Mouse (Mus musculus) C2C12 (cell line): ENCODE data around the gene Lmx1b. TPM values are rescaled to one million over a fixed set of nuclear protein-coding genes. Genes with fewer than 3 reads are reported as not detected.

Source experiments
- H3K27me3 ChIP-seq: one replicate; pipeline ENCODE4 v1.6.1; 2011; ENCODE audit not compliant: control insufficient read depth, insufficient read depth, insufficient read length
- H3K36me3 ChIP-seq: one replicate; pipeline ENCODE4 v1.6.1; 2011; ENCODE audit not compliant: control insufficient read depth, insufficient read depth
- H3K4me3 ChIP-seq: one replicate; pipeline ENCODE4 v1.5.1; 2011; ENCODE audit warnings: mild to moderate bottlenecking, control low read depth; ENCODE audit not compliant: poor library complexity, insufficient read depth, severe bottlenecking
- H3K79me2 ChIP-seq: one replicate; pipeline ENCODE4 v1.6.1; 2011; ENCODE audit not compliant: control insufficient read depth, insufficient read depth
- H3K79me3 ChIP-seq: one replicate; pipeline ENCODE4 v1.6.1; 2011; ENCODE audit warnings: low read depth, control low read depth
- H3ac ChIP-seq: one replicate; pipeline ENCODE3; 2011; ENCODE audit warnings: low read depth; ENCODE audit not compliant: control insufficient read depth, insufficient read length
- CEBPB ChIP-seq: IDR thresholded peaks from one replicate; pipeline ENCODE4 v1.6.1; 2011; ENCODE audit warnings: low read depth, mild to moderate bottlenecking, control low read depth, moderate library complexity
- CTCF ChIP-seq: IDR thresholded peaks from one replicate; pipeline ENCODE4 v1.5.1; 2011; ENCODE audit not compliant: control insufficient read depth, insufficient read depth, insufficient read length
- FOSL1 ChIP-seq: IDR thresholded peaks from one replicate; pipeline ENCODE4 v1.8.0; 2011; ENCODE audit warnings: mild to moderate bottlenecking, low read length; ENCODE audit not compliant: poor library complexity, insufficient read depth, severe bottlenecking
- MAX ChIP-seq: IDR thresholded peaks from one replicate; pipeline ENCODE4 v1.6.1; 2011; ENCODE audit warnings: mild to moderate bottlenecking, control low read depth
- MYOD1 ChIP-seq: IDR thresholded peaks from one replicate; pipeline ENCODE4 v1.6.1; 2011; ENCODE audit warnings: low read depth; ENCODE audit not compliant: control insufficient read depth, insufficient read length
- MYOG ChIP-seq: IDR thresholded peaks from one replicate; pipeline ENCODE4 v1.6.1; 2011; ENCODE audit not compliant: control insufficient read depth, insufficient read length; ENCODE audit errors: extremely low read depth
- USF1 ChIP-seq: IDR thresholded peaks from one replicate; pipeline ENCODE4 v1.6.1; 2011; ENCODE audit warnings: low read depth, mild to moderate bottlenecking, control low read depth, moderate library complexity
- polyA plus RNA-seq: library from polyadenylated mRNA; unstranded; fragments of >200 nt; fragmentation: generic; extraction: Trizol; gene quantifications from one replicate; pipeline ENCODE4 v1.2.1, GENCODE M21; 2012; ENCODE audit warnings: missing spikeins

Lmx1b gene
- polyA plus RNA-seq, 1 experiment: not detected

- Histone ChIP-seq H3K79me3 (no peaks in the 10 kb centered on the region), H3K79me2 (no peaks in the 10 kb centered on the region), H3K27me3 (peaks cover 73% of the 10 kb centered on the region), H3ac (no peak overlapping the region), H3K4me3 (no peak overlapping the region), H3K36me3 (no peaks in the 10 kb centered on the region)
- TF ChIP-seq MYOG: no peak
- TF ChIP-seq MAX: no peak
- no peak for TF ChIP-seq CTCF
- no peak for TF ChIP-seq FOSL1
- no peak for TF ChIP-seq CEBPB
- no peak for TF ChIP-seq USF1
- no peak for TF ChIP-seq MYOD1
Observed at GRCm38 (mm10) chr2:33542696-33543428, 97.4 kb downstream of the Lmx1b start.

- H3K79me2 ChIP-seq: no peaks in the 10 kb centered on the region
- no peak for TF ChIP-seq MAX
- no peak for TF ChIP-seq USF1
- no peak for TF ChIP-seq CEBPB
- H3K36me3 ChIP-seq: no peaks in the 10 kb centered on the region
- H3K4me3 ChIP-seq: no peak overlapping the region
- H3ac ChIP-seq: no peak overlapping the region
- H3K79me3 ChIP-seq: no peaks in the 10 kb centered on the region
- H3K27me3 ChIP-seq: peaks cover 3% of the 10 kb centered on the region
Observed at GRCm38 (mm10) chr2:33525274-33526055, 114.8 kb downstream of the Lmx1b start.

GRCm38 (mm10) chr2:33515856-33516255 lies 124.5 kb downstream of the Lmx1b start:
- H3K79me2 ChIP-seq: no peaks in the 10 kb centered on the region
- no peaks in the 10 kb centered on the region for H3K79me3 ChIP-seq
- H3K27me3 ChIP-seq: peaks cover 33% of the 10 kb centered on the region
- no peak overlapping the region for H3ac ChIP-seq
- TF ChIP-seq MYOG: no peak
- TF ChIP-seq FOSL1: no peak
- TF ChIP-seq CTCF: no peak
- TF ChIP-seq CEBPB: no peak
- no peak for TF ChIP-seq USF1
- no peak for TF ChIP-seq MYOD1
- no peak for TF ChIP-seq MAX
- no peak overlapping the region for H3K4me3 ChIP-seq
- no peaks in the 10 kb centered on the region for H3K36me3 ChIP-seq

GRCm38 (mm10) chr2:33515431-33515830 lies 124.9 kb downstream of the Lmx1b start:
- Histone ChIP-seq H3K4me3 (no peak overlapping the region), H3ac (no peak overlapping the region), H3K27me3 (peaks cover 33% of the 10 kb centered on the region), H3K79me2 (no peaks in the 10 kb centered on the region), H3K79me3 (no peaks in the 10 kb centered on the region), H3K36me3 (no peaks in the 10 kb centered on the region)
- TF ChIP-seq MYOD1: no peak
- TF ChIP-seq USF1: no peak
- TF ChIP-seq MAX: no peak
- TF ChIP-seq CEBPB: no peak
- TF ChIP-seq MYOG: no peak
- no peak for TF ChIP-seq CTCF
- TF ChIP-seq FOSL1: no peak

Other genes with a start within 250 kb of the Lmx1b start
- gene Zbtb34, start 209.2 kb downstream of the Lmx1b start, polyA plus RNA-seq: 1.6 TPM
- gene Zbtb43, start 172.0 kb downstream of the Lmx1b start, polyA plus RNA-seq: 4.8 TPM
- gene Mvb12b, start 247.4 kb upstream of the Lmx1b start, polyA plus RNA-seq: 15.9 TPM